ENCODE assay signal across 8 mouse cellular contexts in genomic region chr17:87745926-87746888, GRCm38 (mm10). TPM values are rescaled to one million over a fixed set of nuclear protein-coding genes. Genes with fewer than 3 reads are reported as not detected.
DNase-seq lines count a peak whose midpoint lies in the region; ATAC-seq and TF ChIP-seq lines count a peak whose summit lies in the region.

No protein-coding gene starts in this region.

- DNase-seq in A20 (ENCODE audit: low read depth, low spot score) = peak; percentile 84
- DNase-seq in embryo, embryonic 11.5 days (ENCODE audit: low read depth, low spot score) = peak; percentile 27
- peak; percentile 26 to 66 for DNase-seq in layer of hippocampus, adult 18-20 months (ENCODE audit: low spot score in 2 of 2)
- DNase-seq in liver, postnatal 0 days = peak; percentile 50
- peak; percentile 47 to 51 for DNase-seq in thymus, postnatal 36 days

- WGBS in heart, embryonic 16.5 days = 2% methylated on average over 101 of the region's 101 CpGs
- WGBS in liver, postnatal 0 days (ENCODE audit: insufficient replicate concordance) = 6% methylated on average over 101 of the region's 101 CpGs
- 3% methylated on average over 101 of the region's 101 CpGs for WGBS in neural tube, embryonic 13.5 days

- H3K4me1 ChIP-seq in heart, embryonic 16.5 days (ENCODE audit: control insufficient read depth, insufficient read depth, low read length) = peaks cover 3% of the 10 kb centered on the region; the same call in 1 of the 2 replicates
- H3K4me1 ChIP-seq in liver, postnatal 0 days (ENCODE audit: insufficient read depth) = peaks cover 9% of the 10 kb centered on the region
- peaks cover 23% of the 10 kb centered on the region for H3K4me1 ChIP-seq in neural tube, embryonic 13.5 days (replicated peaks)

- peak overlapping the region; percentile 9 for H3K9ac ChIP-seq in heart, embryonic 16.5 days (ENCODE audit: low read length)
- H3K9ac ChIP-seq in liver, postnatal 0 days (replicated peaks) = no peak overlapping the region
- peak overlapping the region; percentile 70 for H3K9ac ChIP-seq in neural tube, embryonic 13.5 days

- H3K4me3 ChIP-seq in heart, embryonic 16.5 days (ENCODE audit: low read length) = peak overlapping the region; percentile 57
- H3K4me3 ChIP-seq in liver, postnatal 0 days (ENCODE audit: low read depth, low read length) = peak overlapping the region; percentile 56
- H3K4me3 ChIP-seq in neural tube, embryonic 13.5 days = peak overlapping the region; percentile 56

- H3K36me3 ChIP-seq in heart, embryonic 16.5 days (ENCODE audit: control insufficient read depth, insufficient read depth) = no peaks in the 10 kb centered on the region
- no peaks in the 10 kb centered on the region for H3K36me3 ChIP-seq in liver, postnatal 0 days (replicated peaks; ENCODE audit: insufficient read depth, low read length)
- no peaks in the 10 kb centered on the region for H3K36me3 ChIP-seq in neural tube, embryonic 13.5 days

- ATAC-seq in activated CD4-positive, CD25-positive, alpha-beta regulatory T cell, adult 4 months = peak; percentile 36
- ATAC-seq in heart, embryonic 16.5 days (replicated peaks; ENCODE audit: extremely low read depth, insufficient read depth, low FRiP score) = peak; percentile 53; the same call in 1 of the 2 replicates
- peak; percentile 50 for ATAC-seq in liver, postnatal 0 days
- peak; percentile 88 for ATAC-seq in neural tube, embryonic 13.5 days (ENCODE audit: low read depth)

- H3K27ac ChIP-seq in heart, embryonic 16.5 days (ENCODE audit: low read length) = no peak overlapping the region
- no peak overlapping the region for H3K27ac ChIP-seq in liver, postnatal 0 days (ENCODE audit: low read depth)
- H3K27ac ChIP-seq in neural tube, embryonic 13.5 days (replicated peaks) = peak overlapping the region; percentile 67

- H3K27me3 ChIP-seq in heart, embryonic 16.5 days (ENCODE audit: control insufficient read depth, insufficient read depth, low read length) = peaks cover 44% of the 10 kb centered on the region
- peaks cover 27% of the 10 kb centered on the region for H3K27me3 ChIP-seq in liver, postnatal 0 days (ENCODE audit: insufficient read depth, low read length)
- peaks cover 59% of the 10 kb centered on the region for H3K27me3 ChIP-seq in neural tube, embryonic 13.5 days

- peak overlapping the region; percentile 85 for H3K4me2 ChIP-seq in heart, embryonic 16.5 days (ENCODE audit: low read depth, low read length)
- H3K4me2 ChIP-seq in liver, postnatal 0 days (ENCODE audit: low read depth, low read length) = peak overlapping the region; percentile 84
- peak overlapping the region; percentile 94 for H3K4me2 ChIP-seq in neural tube, embryonic 13.5 days

- TF ChIP-seq EP300 in liver, postnatal 0 days (IDR thresholded peaks at IDR 0.05; ENCODE audit: low read depth) = no peak

- 0 out of 2 replicates have a peak, but pooled peaks cover 2% of the 10 kb centered on the region for H3K9me3 ChIP-seq in heart, embryonic 16.5 days (replicated peaks; ENCODE audit: control insufficient read depth, low read length)
- no peaks in the 10 kb centered on the region for H3K9me3 ChIP-seq in liver, postnatal 0 days (ENCODE audit: low read length)
- H3K9me3 ChIP-seq in neural tube, embryonic 13.5 days = no peaks in the 10 kb centered on the region

- peak; percentile 32; the same call in 1 of the 2 replicates for TF ChIP-seq CTCF in liver, postnatal 0 days (IDR thresholded peaks at IDR 0.05; ENCODE audit: low read depth)

RNA-seq across cellular contexts. Expression of gene Kcnk12, which starts 51.6 kb away (rescaled TPM):
- not detected for polyA plus RNA-seq in activated CD4-positive, CD25-positive, alpha-beta regulatory T cell, adult 4 months (2017; shearing (Covaris generic))
- not detected in 2 replicates for polyA plus RNA-seq in heart, embryonic 16.5 days (2015; fragmentation: Nextera tagmentation; extraction: Ambion mirVana)
- 10 to 100 TPM; 23.7 to 25.2 TPM for total RNA-seq in layer of hippocampus, adult 18-20 months (2021)
- 0.52 and 1.2 TPM in 2 replicates for polyA plus RNA-seq in liver, postnatal 0 days (2015; fragmentation: Nextera tagmentation; extraction: Ambion mirVana)
- 0.25 and 0.34 TPM in 2 replicates for polyA plus RNA-seq in neural tube, embryonic 13.5 days (2015; fragmentation: Nextera tagmentation; extraction: Ambion mirVana)

Comparison
In these comparisons a context has a peak if more than half of its experiments do, and no peak if none do; other contexts are left out.
1. DNase-seq: peak in every context shown above with its lines; median percentile 84 in A20; 50 in liver, postnatal 0 days; 49 in thymus, postnatal 36 days; 46 in layer of hippocampus, adult 18-20 months; 27 in embryo, embryonic 11.5 days.
2. ATAC-seq: peak in every context shown above with its lines; median percentile 88 in neural tube, embryonic 13.5 days; 53 in heart, embryonic 16.5 days; 50 in liver, postnatal 0 days; 36 in activated CD4-positive, CD25-positive, alpha-beta regulatory T cell, adult 4 months.